Mouse (Mus musculus) testis, adult 2 months (tissue): Measurements from ENCODE around the gene Cactin.

Source experiments
- CTCF ChIP-seq: fragments of 200-500 bp; IDR thresholded peaks from 2 replicates; pipeline ENCODE4 v1.5.1; 2012; ENCODE audit warnings: low read depth, mild to moderate bottlenecking, inconsistent platforms, low read length, moderate library complexity; ENCODE audit not compliant: control insufficient read depth, insufficient read depth, insufficient replicate concordance
- POLR2A ChIP-seq: fragments of 200-500 bp; IDR thresholded peaks from 2 replicates; pipeline ENCODE4 v1.6.1; 2012; ENCODE audit warnings: low read depth, mild to moderate bottlenecking, inconsistent platforms, low read length, moderate library complexity; ENCODE audit not compliant: control insufficient read depth

GRCm38 (mm10) chr10:81321436-81321835, 533 bp downstream of the Cactin start:
- TF ChIP-seq POLR2A (no peak), CTCF (no peak)
